Mouse (Mus musculus) forebrain, embryonic 12.5 days (tissue): Measurements from ENCODE around the gene Stk4. TPM values are rescaled to one million over a fixed set of nuclear protein-coding genes. Genes with fewer than 3 reads are reported as not detected.

ENCODE experiments used
- ATAC-seq: fragments of 200-750 bp; cut with Nextera tagmentation; 2 replicates; pipeline ENCODE4 v1.8.0; 2017; ENCODE audit warnings: moderate TSS enrichment; ENCODE audit not compliant: low FRiP score
- H3K27ac ChIP-seq: fragments of 300-500 bp; sonication (generic); 2 replicates; pipeline ENCODE4 v1.5.1; 2016; ENCODE audit warnings: mild to moderate bottlenecking
- H3K27me3 ChIP-seq: fragments of 300-500 bp; sonication (generic); 2 replicates; pipeline ENCODE4 v1.6.1; 2016; ENCODE audit warnings: mild to moderate bottlenecking
- H3K36me3 ChIP-seq: fragments of 300-500 bp; sonication (generic); replicated peaks from 2 replicates; pipeline ENCODE4 v1.6.1; 2016; ENCODE audit warnings: mild to moderate bottlenecking
- H3K4me1 ChIP-seq: fragments of 300-500 bp; sonication (generic); 2 replicates; pipeline ENCODE4 v1.6.1; 2016
- H3K4me2 ChIP-seq: fragments of 300-500 bp; sonication (generic); 2 replicates; pipeline ENCODE4 v1.6.1; 2016; ENCODE audit warnings: mild to moderate bottlenecking, moderate library complexity
- H3K4me3 ChIP-seq: fragments of 300-500 bp; sonication (generic); replicated peaks from 2 replicates; pipeline ENCODE4 v1.5.1; 2016; ENCODE audit warnings: mild to moderate bottlenecking
- H3K9ac ChIP-seq: fragments of 300-500 bp; sonication (generic); 2 replicates; pipeline ENCODE4 v1.6.1; 2016; ENCODE audit warnings: mild to moderate bottlenecking
- H3K9me3 ChIP-seq: fragments of 300-500 bp; sonication (generic); 2 replicates; pipeline ENCODE4 v1.6.1; 2016
- WGBS: fragments of 180-500 bp; shearing (Covaris S2); methylation state at CpG from one replicate; pipeline ENCODE4 v1.1.7; 2016; 5-methylcytosine and 5-hydroxymethylcytosine counted together
- polyA plus RNA-seq: library from polyadenylated mRNA; unstranded; fragments of >200 nt; fragmentation: Nextera tagmentation; extraction: Ambion mirVana; gene quantifications from 2 replicates; pipeline ENCODE4 v1.2.1, GENCODE M21; 2016

The Stk4 gene
- polyA plus RNA-seq, result 37.3 and 42.8 TPM in 2 replicates

DNA sequence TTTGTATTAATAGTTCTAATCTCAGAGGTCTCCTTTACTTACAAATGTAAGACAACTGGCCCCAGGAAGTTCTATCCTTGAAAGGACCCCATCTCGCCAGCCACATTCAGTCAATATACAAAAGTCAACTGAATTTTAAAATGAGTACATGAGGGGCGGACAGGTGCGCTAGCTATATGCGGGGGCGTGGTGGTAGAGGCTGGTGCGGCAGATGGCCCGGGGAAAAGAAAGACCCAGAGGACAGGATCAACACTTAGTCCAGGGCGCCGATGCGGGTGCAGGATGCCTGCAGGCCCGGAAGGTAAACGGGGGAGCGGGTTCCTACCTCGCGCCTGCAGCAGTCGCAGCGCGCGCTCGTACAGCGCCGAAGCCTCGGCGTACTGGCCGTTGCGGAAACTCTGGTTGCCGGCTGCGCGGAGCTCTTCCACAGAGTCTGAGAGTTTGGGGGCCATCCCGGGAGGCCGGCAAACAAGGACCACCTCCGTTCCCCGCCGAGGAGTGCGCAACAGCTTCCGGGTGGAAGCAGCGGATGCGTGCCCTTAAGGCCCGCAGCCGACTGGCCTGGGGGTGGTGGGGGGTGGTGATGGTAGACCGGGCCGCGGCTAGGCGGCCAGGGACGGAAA lies at the start of gene Stk4:
Stk4 (plus strand) TSS at position 181 of the 623 bp plus-strand sequence.
- Histone ChIP-seq H3K27ac (peak within 1 kb of the TSS; percentile 86), H3K4me3 (peak within 1 kb of the TSS; percentile 98), H3K9ac (peak within 1 kb of the TSS; percentile 88), H3K4me1 (peaks cover 25% of the 10 kb centered on the region), H3K27me3 (no peaks in the 10 kb centered on the region), H3K36me3 (peaks cover 12% of the 10 kb centered on the region), H3K9me3 (no peaks in the 10 kb centered on the region), H3K4me2 (peak within 1 kb of the TSS; percentile 91)
- under 1% methylated on average over 45 of the region's 45 CpGs for WGBS
- ATAC-seq, result peak; percentile 25

DNA sequence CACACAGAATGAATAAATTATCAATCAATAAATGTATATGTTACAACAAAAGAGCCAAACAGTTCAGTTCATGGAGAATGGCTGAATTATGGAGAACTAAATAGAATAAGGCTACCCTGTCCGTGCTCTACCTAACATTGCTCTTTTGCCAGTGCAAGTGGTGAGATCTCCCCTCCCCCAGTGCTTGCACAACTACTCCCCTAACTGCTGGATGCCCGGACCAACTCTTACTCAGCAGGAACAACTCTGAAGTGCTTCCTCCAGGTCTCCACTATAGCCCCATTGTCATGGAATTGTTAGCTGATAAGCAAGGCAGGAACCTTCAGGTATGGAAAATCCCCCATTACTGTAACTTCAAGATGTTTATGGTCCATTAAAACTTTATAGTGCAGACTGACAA lies 48.0 kb upstream of the Stk4 start:
- H3K27ac ChIP-seq, result no peak overlapping the region
- H3K9me3 ChIP-seq, result no peaks in the 10 kb centered on the region
- H3K4me2 ChIP-seq, result no peak overlapping the region
- no peak overlapping the region for H3K9ac ChIP-seq
- 59% methylated on average over 2 of the region's 2 CpGs for WGBS
- ATAC-seq, result no peak
- no peaks in the 10 kb centered on the region for H3K27me3 ChIP-seq
- H3K4me3 ChIP-seq, result no peak overlapping the region
- peaks cover 32% of the 10 kb centered on the region for H3K36me3 ChIP-seq
- H3K4me1 ChIP-seq, result peaks cover 5% of the 10 kb centered on the region; the same call in 1 of the 2 replicates

DNA sequence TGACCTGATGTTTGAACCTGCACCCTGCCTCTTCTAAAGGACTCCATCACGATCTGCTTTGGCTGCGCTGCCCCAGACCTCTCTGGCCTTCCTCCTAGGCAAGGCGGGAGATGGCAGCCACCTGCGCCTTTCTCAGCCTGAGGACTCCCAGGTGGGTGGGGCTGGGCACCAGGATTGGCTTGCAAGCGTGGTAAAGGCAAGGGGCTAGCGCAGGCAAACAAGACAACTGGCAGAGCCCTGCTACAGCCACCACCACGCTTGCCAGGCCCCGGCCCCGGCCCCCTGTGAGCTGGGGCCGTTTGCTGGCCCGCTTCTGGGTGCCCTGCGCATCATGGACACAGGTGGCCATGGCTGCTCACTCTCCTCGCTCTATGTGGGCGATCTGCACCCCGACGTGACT lies 45.0 kb upstream of the Stk4 start, which contains the start of gene Pabpc1l:
Pabpc1l (plus strand) TSS at position 301 of the 400 bp plus-strand sequence.
- Histone ChIP-seq H3K9ac (no peak within 1 kb of the TSS), H3K4me3 (no peak within 1 kb of the TSS), H3K4me1 (peaks cover 5% of the 10 kb centered on the region; the same call in 1 of the 2 replicates), H3K27me3 (no peaks in the 10 kb centered on the region), H3K27ac (no peak within 1 kb of the TSS), H3K4me2 (no peak within 1 kb of the TSS), H3K9me3 (no peaks in the 10 kb centered on the region), H3K36me3 (peaks cover 2% of the 10 kb centered on the region; the same call in 1 of the 2 replicates)
- 82% methylated on average over 16 of the region's 16 CpGs for WGBS
- ATAC-seq, result no peak

DNA sequence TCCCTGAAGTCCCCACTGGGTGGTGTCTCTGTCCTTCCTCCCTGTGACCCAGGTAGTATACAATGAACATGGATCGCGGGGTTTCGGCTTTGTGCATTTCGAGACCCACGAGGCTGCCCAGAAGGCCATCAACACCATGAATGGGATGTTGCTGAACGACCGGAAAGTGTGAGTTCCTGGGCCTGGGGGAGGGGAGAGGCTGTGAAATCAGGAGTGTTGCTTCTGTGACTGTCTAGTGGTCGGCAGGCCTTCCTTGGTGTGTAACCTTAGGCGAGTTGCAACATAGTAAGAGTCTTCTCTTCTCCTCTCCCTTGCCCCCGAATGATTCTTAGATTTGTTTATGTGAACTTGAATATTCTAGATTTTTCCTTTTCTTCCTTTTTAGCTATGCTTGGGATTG lies 39.0 kb upstream of the Stk4 start:
- no peak overlapping the region for H3K4me2 ChIP-seq
- H3K36me3 ChIP-seq, result no peaks in the 10 kb centered on the region
- H3K4me1 ChIP-seq, result no peaks in the 10 kb centered on the region
- no peak overlapping the region for H3K27ac ChIP-seq
- H3K27me3 ChIP-seq, result no peaks in the 10 kb centered on the region
- no peak for ATAC-seq
- 77% methylated on average over 10 of the region's 10 CpGs for WGBS
- H3K9ac ChIP-seq, result no peak overlapping the region
- H3K9me3 ChIP-seq, result peaks cover 5% of the 10 kb centered on the region; the same call in 1 of the 2 replicates
- no peak overlapping the region for H3K4me3 ChIP-seq

DNA sequence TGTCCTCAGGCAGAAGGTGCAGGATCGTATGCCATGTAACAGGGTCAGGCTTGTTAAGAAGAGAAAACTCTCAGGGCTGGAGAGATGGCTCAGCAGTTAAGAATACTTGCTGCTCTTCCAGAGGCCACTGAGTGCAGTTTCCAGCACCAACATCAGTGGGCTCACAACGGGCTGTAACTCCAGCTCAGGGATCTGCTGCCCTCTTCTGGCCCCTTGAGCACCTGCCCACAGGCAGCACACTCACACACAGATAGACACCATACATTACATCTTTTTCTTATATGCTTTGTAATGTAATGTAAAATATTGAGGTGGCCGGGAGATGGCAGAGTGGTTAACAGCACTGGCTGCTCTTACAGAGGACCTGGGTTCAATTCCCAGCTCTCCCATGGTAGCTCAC lies 37.1 kb upstream of the Stk4 start:
- Histone ChIP-seq H3K27me3 (no peaks in the 10 kb centered on the region), H3K9ac (no peak overlapping the region), H3K4me3 (no peak overlapping the region), H3K36me3 (no peaks in the 10 kb centered on the region), H3K9me3 (peaks cover 5% of the 10 kb centered on the region; the same call in 1 of the 2 replicates), H3K4me2 (no peak overlapping the region), H3K4me1 (no peaks in the 10 kb centered on the region), H3K27ac (no peak overlapping the region)
- WGBS, result 92% methylated on average over 3 of the region's 3 CpGs
- no peak for ATAC-seq

DNA sequence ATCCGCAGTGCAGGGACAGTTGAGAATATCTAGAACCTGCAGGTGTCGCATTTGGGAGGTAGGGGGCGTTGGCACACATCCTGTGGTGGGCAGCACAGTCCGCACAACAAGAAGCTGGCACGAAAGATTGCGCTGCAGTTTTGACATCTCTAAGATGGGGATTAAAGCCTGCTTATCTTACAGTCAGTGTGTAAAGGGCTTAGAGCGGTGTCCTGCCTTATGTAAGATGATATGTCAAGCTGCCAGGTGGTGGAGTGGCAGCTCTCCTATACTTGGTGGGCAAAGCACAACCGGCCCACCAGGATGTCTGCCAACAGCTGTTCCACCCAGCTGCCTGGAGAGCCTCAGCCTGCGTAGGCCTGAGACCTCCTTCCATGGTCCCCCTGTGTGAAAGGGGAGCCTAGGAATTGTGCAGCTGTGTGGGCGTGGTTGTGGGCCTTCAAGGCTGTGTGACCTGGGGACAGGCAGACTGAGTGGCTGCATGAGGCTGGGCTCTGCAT lies 33.6 kb upstream of the Stk4 start:
- H3K27me3 ChIP-seq, result no peaks in the 10 kb centered on the region
- WGBS, result 62% methylated on average over 10 of the region's 10 CpGs
- H3K27ac ChIP-seq, result no peak overlapping the region
- no peaks in the 10 kb centered on the region for H3K36me3 ChIP-seq
- no peak overlapping the region for H3K4me3 ChIP-seq
- no peak for ATAC-seq
- H3K9me3 ChIP-seq, result peaks cover 5% of the 10 kb centered on the region; the same call in 1 of the 2 replicates
- H3K9ac ChIP-seq, result no peak overlapping the region
- H3K4me2 ChIP-seq, result no peak overlapping the region
- no peaks in the 10 kb centered on the region for H3K4me1 ChIP-seq

DNA sequence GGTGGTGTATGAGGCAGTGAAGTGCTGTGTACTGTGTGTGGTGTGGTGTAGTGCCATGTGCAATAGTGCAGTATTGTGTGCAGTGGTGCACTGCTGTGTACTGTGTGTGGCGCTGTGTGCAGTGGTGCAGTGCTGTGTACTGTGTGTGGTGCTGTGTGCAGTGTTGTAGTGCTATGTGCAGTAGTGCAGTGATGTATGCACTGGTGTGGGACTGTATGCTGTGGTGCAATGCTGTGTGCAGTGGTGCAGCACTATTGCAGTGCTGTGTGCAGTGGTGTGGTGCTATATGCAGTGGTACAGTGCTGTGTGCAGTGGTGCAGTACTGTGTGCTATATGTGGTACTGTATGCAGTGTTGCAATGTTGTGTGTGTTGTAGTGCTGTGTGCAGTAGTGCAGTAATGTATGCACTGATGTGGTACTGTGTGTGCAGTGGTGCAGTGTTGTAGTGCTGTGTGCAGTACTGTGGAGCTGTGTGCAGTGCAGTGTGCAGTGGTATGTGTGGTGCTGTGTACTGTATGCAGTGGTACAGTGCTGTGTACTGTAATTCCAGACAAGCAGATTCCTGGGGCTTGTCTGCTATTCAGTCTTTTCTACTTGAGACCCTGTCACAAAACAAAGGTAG lies 31.6 kb upstream of the Stk4 start:
- Histone ChIP-seq H3K4me2 (no peak overlapping the region), H3K27ac (no peak overlapping the region), H3K9ac (no peak overlapping the region), H3K4me3 (no peak overlapping the region), H3K36me3 (no peaks in the 10 kb centered on the region), H3K27me3 (no peaks in the 10 kb centered on the region), H3K4me1 (no peaks in the 10 kb centered on the region), H3K9me3 (no peaks in the 10 kb centered on the region)
- no peak for ATAC-seq
- 100% methylated on average over 1 of the region's 1 CpGs for WGBS

DNA sequence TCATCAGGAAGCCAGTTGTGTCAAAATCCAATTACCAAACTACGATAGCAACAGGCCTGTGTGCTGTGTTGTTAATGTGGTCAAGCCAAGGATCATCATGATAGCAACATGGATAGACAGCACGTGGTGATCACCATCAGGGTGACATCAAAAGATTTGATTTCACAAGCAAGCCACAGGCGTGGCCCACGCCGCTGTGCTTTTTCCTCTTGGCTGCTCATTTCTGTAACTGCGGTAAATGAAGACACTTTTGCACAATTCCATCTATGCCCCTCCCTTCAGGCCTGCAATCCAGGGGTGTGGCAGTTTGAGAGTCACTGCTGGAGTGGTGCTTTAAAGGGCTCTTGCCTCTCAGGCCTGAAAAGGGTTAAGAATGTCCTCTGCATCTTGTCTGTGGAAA lies 29.2 kb upstream of the Stk4 start:
- no peaks in the 10 kb centered on the region for H3K36me3 ChIP-seq
- no peak overlapping the region for H3K4me3 ChIP-seq
- H3K4me1 ChIP-seq, result no peaks in the 10 kb centered on the region
- H3K4me2 ChIP-seq, result no peak overlapping the region
- no peak overlapping the region for H3K9ac ChIP-seq
- no peak for ATAC-seq
- no peaks in the 10 kb centered on the region for H3K9me3 ChIP-seq
- no peaks in the 10 kb centered on the region for H3K27me3 ChIP-seq
- 87% methylated on average over 6 of the region's 6 CpGs for whole genome bisulfite sequencing
- H3K27ac ChIP-seq, result no peak overlapping the region

DNA sequence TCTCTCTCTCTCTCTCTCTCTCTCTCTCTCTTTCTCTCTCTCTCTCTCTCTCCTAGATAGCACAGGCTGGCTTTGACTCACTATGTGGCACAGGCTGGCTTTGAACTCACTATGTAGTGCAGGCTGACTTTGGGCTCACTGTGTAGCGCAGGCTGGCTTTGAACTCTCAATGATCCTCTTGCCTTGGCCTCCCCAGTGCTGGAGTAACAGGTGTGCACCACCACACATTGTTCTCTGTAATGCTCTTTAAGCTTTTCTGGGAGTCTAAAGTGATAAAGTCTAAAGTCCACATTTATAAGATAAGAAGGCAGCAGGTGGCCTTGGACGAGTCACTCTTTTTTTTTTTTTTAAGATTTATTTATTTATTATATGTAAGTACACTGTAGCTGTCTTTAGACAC lies 28.6 kb upstream of the Stk4 start:
- H3K36me3 ChIP-seq, result no peaks in the 10 kb centered on the region
- 86% methylated on average over 2 of the region's 2 CpGs for WGBS
- H3K9me3 ChIP-seq, result no peaks in the 10 kb centered on the region
- no peak overlapping the region for H3K4me2 ChIP-seq
- no peak overlapping the region for H3K9ac ChIP-seq
- H3K4me1 ChIP-seq, result no peaks in the 10 kb centered on the region
- H3K27me3 ChIP-seq, result no peaks in the 10 kb centered on the region
- ATAC-seq, result no peak
- H3K4me3 ChIP-seq, result no peak overlapping the region
- no peak overlapping the region for H3K27ac ChIP-seq

DNA sequence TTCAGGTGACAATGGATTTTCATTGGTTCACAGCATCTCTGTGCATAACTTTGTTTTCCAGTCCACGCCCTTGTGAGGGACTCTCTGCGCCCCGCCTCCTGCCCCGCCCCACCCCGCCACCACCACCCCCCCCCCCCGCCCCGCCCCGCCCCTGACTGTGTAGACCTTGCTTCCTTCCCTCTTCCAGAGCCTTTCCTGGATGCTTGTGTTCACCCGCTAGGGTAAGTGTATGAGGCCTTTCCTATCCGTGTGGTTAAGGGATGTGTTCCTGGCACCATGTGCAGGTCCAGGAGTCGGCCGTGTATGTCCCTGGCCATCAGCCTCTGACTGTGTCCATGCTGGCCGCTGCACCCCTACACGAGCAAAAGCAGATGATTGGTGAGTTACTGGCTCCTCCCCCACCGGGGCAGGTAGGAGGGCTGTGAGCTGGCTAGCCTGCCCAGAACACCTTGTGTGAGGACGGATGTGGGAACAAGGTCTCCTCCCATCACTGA lies 22.9 kb upstream of the Stk4 start:
- ATAC-seq, result no peak
- no peaks in the 10 kb centered on the region for H3K9me3 ChIP-seq
- peaks cover 15% of the 10 kb centered on the region for H3K36me3 ChIP-seq
- no peak overlapping the region for H3K27ac ChIP-seq
- 5% methylated on average over 11 of the region's 16 CpGs for WGBS
- no peaks in the 10 kb centered on the region; the same call in 1 of the 2 replicates for H3K4me1 ChIP-seq
- no peaks in the 10 kb centered on the region for H3K27me3 ChIP-seq
- peak overlapping the region; percentile 50 for H3K4me2 ChIP-seq
- peak overlapping the region; percentile 30 for H3K4me3 ChIP-seq
- H3K9ac ChIP-seq, result no peak overlapping the region; the same call in 1 of the 2 replicates

DNA sequence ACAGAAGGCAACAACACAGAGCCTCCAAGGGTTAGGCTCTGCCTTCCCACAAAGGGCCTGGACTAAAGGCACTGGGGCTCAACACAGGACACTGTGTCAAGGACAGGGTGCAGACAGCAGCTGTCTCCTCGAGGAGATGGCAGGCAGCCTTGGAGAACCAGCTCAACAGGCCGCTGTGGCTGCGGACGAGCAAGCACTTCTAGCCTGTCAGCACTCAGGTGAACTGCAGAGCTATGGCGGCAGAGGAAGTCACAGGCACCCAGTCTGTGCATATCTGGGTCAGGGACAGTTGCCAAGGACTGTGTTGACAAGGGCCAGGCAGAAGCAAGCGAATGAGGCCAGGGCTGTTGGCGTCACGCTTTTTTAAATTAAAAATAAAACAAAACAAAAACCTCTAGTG lies 16.4 kb upstream of the Stk4 start:
- Histone ChIP-seq H3K4me2 (no peak overlapping the region), H3K27me3 (no peaks in the 10 kb centered on the region), H3K9me3 (no peaks in the 10 kb centered on the region), H3K4me1 (no peaks in the 10 kb centered on the region), H3K9ac (no peak overlapping the region), H3K27ac (no peak overlapping the region), H3K4me3 (no peak overlapping the region), H3K36me3 (peaks cover 72% of the 10 kb centered on the region)
- WGBS, result 95% methylated on average over 8 of the region's 8 CpGs
- ATAC-seq, result no peak

DNA sequence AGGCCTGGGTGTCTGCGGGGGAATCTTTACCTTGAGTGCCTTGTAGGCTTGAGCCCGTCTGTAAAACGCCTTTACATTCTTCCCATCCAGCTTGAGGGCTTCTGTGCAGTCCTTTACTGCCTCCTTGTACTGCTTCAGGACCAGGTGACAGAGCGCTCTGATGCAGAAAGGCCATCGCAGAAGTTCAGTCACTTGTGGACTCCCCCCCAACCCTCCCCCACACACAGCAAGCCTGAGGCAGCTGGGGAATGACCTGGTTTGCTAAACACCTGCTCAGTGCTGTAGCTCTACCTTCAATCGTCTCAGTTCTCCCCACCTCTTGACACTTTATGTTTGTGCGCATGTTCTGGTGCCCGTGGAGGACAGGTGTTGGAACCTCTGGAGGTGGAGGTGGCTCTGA lies 15.5 kb upstream of the Stk4 start:
- H3K36me3 ChIP-seq, result peaks cover 81% of the 10 kb centered on the region
- no peak overlapping the region for H3K4me2 ChIP-seq
- H3K9me3 ChIP-seq, result no peaks in the 10 kb centered on the region
- no peak overlapping the region for H3K9ac ChIP-seq
- no peak overlapping the region for H3K4me3 ChIP-seq
- no peaks in the 10 kb centered on the region for H3K27me3 ChIP-seq
- 92% methylated on average over 8 of the region's 8 CpGs for WGBS
- ATAC-seq, result no peak
- no peaks in the 10 kb centered on the region for H3K4me1 ChIP-seq
- H3K27ac ChIP-seq, result no peak overlapping the region
